Mouse (Mus musculus) A20 (cell line): Measurements from ENCODE around the gene Zfp664.
A peak's percentile ranks its signal among the peaks of the same experiment; 100 is the strongest.

Experiments used
- DNase-seq: peaks from one replicate; pipeline ENCODE4 v3.0.0-alpha.2; 2011; ENCODE audit warnings: low read depth, low spot score

The Zfp664 gene

DNA sequence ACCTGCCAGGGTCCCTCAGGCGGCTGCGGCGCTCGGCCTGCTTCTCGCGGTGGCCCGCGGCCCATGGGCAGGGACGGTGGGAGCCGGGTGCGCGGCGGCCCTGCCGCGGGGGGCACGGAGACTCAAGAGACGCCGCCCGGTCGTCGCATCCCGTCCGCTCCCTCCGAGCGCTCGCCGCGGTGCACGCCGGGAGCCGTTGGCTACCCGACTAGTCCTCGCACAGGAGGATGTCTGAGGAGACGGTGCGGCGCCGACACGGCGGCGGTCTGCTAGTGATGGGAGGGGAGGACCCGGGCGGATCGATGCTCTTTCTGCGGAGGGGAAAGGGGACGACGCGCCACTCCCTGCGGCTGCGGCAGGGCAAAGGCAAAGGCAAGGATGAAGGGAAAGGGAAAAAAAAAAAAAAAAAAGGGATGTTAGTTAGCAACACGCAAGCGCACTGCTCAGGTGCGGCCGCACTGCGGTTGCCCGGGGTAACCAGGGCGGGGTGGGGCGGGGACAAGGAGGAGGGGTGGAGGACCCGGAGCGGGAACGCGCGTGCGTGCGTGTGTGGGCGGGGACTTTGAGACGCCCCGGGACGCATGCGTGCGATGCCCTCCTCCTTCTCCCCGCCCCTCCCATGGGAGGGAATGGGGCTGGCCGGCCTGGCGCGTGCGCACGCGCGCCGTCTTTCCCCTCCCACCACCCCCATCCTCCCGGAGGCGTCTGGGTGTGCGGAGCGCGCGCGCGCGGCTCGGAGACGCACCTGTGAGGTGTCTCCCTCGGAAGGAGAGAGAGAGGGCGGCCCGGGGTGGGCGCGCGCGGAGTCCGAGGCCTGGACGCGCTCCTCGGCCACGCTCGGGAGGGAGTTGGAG is at the start of gene Zfp664, which contains the start of gene Ccdc92:
Gene Zfp664, plus strand, starts transcription at position 679 of the 854 bp plus-strand sequence.
Gene Ccdc92, minus strand, starts transcription at position 412 of the 854 bp plus-strand sequence.
- peak; percentile 99 for DNase-seq

GRCm38 (mm10) chr5:124814797-124815196 is 47.7 kb upstream of the Zfp664 start:
- DNase-seq, result no peak

GRCm38 (mm10) chr5:124817050-124817449 is 45.4 kb upstream of the Zfp664 start:
- no peak for DNase-seq

GRCm38 (mm10) chr5:124822128-124822894 is 40.2 kb upstream of the Zfp664 start:
- DNase-seq, result peak; percentile 7

DNA sequence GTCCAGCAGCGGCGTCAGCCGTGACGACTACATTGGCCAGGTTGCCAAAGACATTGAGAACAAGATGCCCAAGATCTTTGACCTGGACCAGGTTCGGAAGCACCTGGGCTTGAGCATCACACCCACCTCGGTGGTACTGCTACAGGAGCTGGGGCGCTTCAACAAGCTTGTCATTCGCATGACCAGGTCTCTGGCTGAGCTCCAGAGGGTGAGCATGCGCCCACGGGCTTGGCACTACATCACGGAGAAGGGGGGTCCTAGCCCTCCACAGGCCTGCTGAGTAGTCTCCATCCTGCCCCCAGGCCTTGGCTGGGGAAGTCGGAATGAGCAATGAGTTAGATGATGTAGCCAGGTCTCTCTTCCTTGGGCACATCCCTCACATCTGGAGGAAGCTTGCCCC is 32.2 kb upstream of the Zfp664 start:
- DNase-seq, result no peak

DNA sequence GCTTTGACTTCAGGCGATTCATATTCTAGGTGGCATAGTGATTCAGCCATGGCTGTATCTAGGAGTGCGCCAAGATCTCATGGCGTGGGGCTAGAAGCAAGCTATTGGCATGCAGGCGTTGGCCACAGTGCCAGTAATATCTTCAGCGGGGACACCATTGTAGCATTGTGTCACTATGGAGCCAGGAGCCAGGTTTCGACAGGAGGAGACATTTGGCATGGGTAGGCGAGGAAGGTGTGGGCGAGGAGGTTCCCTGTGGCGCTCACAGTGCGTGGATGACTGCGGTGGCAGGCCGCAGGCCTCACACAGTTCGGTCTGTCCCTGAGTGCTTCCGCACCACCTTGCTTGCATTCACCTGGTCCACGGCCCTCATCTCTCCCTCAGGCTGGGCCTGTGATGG is 27.3 kb upstream of the Zfp664 start:
- DNase-seq, result no peak

DNA sequence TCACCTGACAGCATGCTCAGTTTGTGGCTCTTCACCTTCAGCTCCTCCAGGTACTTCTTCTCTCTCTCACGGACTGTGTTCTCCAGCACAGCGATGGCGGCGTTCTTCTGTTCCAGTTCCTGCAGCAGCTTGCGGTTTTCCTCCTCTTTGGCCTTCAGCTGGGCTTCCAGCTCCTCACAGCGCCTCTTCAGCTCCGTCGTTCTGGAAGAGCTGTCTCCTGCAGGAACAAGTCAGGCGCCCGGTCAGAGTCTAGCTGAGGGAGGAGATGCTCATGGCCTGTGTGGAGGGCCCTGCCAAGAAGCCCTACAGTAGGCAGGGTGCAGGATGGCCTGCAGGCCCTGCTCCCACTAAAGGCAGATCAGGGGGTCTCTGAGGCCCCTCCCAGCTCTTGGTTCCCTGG is 26.4 kb upstream of the Zfp664 start:
- no peak for DNase-seq

- no peak for DNase-seq
These were observed 25.9 kb upstream of the Zfp664 start for GRCm38 (mm10) chr5:124836621-124837020.

DNA sequence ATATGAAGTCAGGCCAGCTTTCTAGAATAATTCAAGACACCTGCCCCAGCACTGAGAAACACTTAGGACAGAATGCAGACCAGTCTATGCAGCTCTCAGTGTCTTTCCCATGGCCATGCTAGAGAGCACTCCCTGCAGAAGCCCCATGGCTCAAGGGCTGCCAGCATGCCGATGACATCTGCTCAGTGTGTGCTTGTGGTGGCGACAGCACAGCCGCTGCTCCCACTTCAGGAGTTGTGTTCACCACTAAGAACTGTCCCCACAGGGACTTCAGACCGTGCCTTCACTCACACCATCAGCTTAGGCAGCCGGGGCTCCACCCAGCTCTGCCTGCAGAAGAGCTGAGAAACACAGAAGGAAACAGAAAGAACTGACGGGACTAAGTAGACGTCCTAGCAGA is 22.3 kb upstream of the Zfp664 start:
- no peak for DNase-seq

- no peak for DNase-seq
These were observed 21.8 kb upstream of the Zfp664 start for GRCm38 (mm10) chr5:124840669-124841068.

DNA sequence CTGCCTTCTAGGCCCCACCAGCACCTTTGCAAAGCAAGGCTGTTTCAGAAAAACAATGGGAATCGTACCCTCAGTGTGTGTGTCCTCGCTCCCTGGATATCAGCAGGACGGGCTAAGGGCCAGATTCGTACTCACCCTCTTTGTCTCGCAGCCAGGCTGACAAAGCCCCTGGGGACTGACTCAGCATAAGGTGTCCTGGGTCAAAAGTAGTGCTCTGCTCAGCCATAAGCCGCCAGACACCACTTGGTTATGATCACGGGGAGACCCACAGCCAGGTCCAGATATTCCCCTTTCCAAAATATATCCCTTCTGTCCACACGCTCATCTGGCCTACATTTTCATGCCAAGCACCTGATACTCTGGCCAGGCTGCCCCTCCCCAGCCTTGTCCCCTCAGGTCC is 19.1 kb upstream of the Zfp664 start:
- no peak for DNase-seq

DNA sequence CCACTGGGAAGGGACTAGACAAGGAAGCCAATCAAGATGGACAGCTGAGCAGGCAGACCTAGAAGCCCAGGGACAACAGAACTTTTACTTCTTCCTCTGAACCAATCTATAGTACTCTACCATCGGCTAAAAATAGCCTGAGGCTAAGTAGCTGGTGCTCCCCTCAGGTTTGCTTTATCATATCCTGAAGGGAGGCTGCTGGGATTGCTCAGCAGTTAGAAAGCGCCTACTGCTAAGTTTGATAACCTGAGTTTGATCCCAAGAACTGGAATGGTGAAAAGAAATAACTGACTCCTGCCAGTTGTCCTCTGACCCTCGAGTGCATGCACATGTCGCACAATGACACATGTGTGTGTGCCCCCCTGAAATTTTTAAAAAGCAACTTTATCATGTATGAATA is 17.6 kb upstream of the Zfp664 start:
- no peak for DNase-seq

DNA sequence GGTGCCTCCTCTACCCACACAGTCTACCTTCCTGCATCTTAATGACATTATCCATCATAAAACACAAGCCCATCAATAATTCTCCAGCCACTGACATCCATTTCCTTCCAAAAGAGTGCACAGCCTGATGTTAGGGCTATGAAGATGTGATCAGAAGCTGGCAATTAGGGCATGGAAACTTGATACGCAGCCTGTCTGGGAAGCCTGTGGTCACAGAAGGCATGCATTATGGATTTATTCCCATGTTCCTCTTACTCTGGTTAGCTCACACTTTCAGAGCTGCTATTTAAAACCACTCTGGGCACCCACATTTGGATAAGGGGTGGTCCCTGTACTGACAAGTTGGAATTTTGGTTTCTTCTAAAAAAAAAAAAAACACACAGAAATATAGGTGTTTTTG is 15.5 kb upstream of the Zfp664 start:
- DNase-seq, result no peak

- no peak for DNase-seq
These were observed 13.5 kb upstream of the Zfp664 start for GRCm38 (mm10) chr5:124848994-124849393.

DNA sequence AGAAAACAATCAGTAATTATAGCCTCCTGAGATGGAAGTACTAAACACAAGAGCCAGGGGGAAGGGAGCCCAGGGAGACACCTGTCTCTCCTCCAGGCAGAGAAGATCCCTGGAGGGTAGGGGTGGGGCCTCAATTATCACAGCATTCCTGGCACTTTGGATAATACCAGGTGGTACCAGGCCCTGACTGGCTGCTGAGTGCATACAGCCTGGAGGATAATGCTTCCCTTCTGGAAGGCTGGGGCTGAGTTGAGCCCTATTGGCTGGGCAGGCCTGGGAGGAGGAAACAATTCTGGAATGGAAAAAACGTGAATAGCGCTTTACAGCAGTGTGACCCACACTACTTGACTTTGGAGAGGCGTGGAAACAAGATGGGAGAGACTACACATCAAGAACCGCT is 10.9 kb upstream of the Zfp664 start:
- no peak for DNase-seq

GRCm38 (mm10) chr5:124852294-124852693 is 10.2 kb upstream of the Zfp664 start:
- DNase-seq, result no peak

DNA sequence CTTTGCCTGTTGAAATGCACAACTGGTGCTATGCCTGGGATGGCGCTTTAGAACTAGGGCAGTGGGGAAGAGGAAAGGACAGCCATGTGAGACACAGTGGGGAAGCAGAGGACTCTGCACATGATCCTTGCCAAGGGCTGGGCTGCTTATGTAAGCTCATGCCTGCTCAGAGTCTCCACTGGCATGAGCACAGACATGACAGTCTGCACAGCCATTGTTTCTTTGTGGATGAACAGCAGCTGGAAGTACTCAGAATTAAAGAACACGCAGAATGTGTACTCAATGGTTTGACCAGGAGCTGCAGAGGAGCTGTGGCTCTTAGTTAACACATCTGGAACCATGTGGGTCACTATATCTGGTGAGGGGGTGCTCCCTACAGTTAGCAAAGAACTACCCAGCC is 9.4 kb upstream of the Zfp664 start:
- DNase-seq, result no peak

GRCm38 (mm10) chr5:124854202-124854601 is 8.3 kb upstream of the Zfp664 start:
- no peak for DNase-seq

DNA sequence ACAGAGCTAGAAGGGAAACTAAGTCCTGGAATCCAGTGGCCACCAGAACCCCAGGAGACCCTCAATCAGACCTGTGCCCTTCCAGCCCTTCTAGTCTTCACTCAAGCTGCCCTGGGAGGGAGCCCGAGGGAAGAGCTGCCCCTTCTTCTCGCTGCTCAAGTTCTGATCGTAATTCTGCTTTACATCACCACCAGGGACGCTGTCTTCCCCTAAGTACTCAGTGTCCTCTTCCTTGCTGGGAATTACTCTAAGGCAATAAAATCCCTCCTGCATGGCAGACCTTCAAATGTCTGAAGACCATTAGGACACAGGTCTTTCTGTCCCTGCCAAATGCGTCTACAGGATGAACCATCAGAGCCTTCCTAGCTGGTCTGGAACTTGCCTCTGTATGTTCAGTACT is 2.5 kb upstream of the Zfp664 start:
- peak; percentile 39 for DNase-seq

DNA sequence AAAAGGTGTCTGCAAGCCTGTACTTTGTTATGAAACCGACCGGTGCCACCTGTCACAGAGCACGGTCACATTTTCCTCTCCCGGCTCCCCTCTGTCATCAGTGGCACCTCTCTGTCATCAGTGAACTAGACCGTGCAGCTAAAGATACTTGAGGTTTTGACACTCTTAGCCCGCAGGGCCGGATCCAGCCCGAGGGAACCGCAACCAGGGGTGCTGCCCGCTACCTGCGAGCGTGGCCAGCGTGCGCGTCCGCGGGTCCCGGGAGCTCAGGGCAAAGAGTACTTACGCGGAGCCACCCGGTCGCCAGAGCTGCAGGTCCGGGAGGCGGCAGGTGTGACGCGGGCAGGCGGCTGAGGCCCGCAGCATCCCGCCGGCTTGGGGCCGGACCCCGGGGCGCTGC is 1.0 kb upstream of the Zfp664 start:
- DNase-seq, result peak; percentile 71

GRCm38 (mm10) chr5:124862871-124863741 is 615 bp downstream of the Zfp664 start:
- peak; percentile 57 for DNase-seq

- peak; percentile 61 for DNase-seq
These were observed 6.5 kb downstream of the Zfp664 start for GRCm38 (mm10) chr5:124868981-124869380.
